Mouse (Mus musculus): ENCODE results near the gene Olfr373. TPM values are rescaled to one million over a fixed set of nuclear protein-coding genes. Genes with fewer than 3 reads are reported as not detected.

Gene Olfr373
- polyA plus RNA-seq, 1 experiment from 2014 or later, result 0.03 TPM

- no peak overlapping the region for H3K4me2 ChIP-seq
- 61% methylated on average over 2 of the region's 2 CpGs for WGBS (ENCODE audit: insufficient replicate concordance)
- H3K36me3 ChIP-seq, result peaks cover 83% of the 10 kb centered on the region
- H3K27ac ChIP-seq, result no peak overlapping the region
- no peak overlapping the region for H3K4me3 ChIP-seq (replicated peaks)
- no peaks in the 10 kb centered on the region for H3K9me3 ChIP-seq (replicated peaks)
- H3K4me1 ChIP-seq (replicated peaks), result peaks cover 24% of the 10 kb centered on the region
- DNase-seq (no peak), ATAC-seq (ENCODE audit: low read depth) (no peak)
- H3K9ac ChIP-seq, result no peak overlapping the region
- H3K27me3 ChIP-seq, result no peaks in the 10 kb centered on the region
These were observed 64.3 kb downstream of the Olfr373 start for GRCm38 (mm10) chr8:72147266-72147665.

- no peaks in the 10 kb centered on the region for H3K27me3 ChIP-seq
- H3K4me2 ChIP-seq, result no peak overlapping the region
- H3K9me3 ChIP-seq (replicated peaks), result no peaks in the 10 kb centered on the region
- H3K4me3 ChIP-seq (replicated peaks), result no peak overlapping the region
- ATAC-seq (ENCODE audit: low read depth) (no peak), DNase-seq (no peak)
- no peak overlapping the region for H3K9ac ChIP-seq
- H3K36me3 ChIP-seq, result peaks cover 80% of the 10 kb centered on the region
- peaks cover 28% of the 10 kb centered on the region for H3K4me1 ChIP-seq (replicated peaks)
- WGBS (ENCODE audit: insufficient replicate concordance), result 55% methylated on average over 1 of the region's 1 CpGs
- no peak overlapping the region for H3K27ac ChIP-seq
These were observed 66.1 kb downstream of the Olfr373 start for GRCm38 (mm10) chr8:72149056-72149455.

- no peak overlapping the region for H3K27ac ChIP-seq
- H3K9me3 ChIP-seq (replicated peaks), result no peaks in the 10 kb centered on the region
- no peak for ATAC-seq (ENCODE audit: low read depth)
These were observed 68.6 kb downstream of the Olfr373 start for GRCm38 (mm10) chr8:72151418-72152078.

More at GRCm38 (mm10) chr8:72151418-72152078, 68.6 kb downstream of the Olfr373 start:
- Histone ChIP-seq H3K4me3 (replicated peaks) (no peak overlapping the region), H3K9ac (no peak overlapping the region), H3K36me3 (peaks cover 65% of the 10 kb centered on the region), H3K27me3 (no peaks in the 10 kb centered on the region), H3K4me1 (replicated peaks) (peaks cover 15% of the 10 kb centered on the region), H3K4me2 (no peak overlapping the region)
- no peak for DNase-seq
- 50% methylated on average over 3 of the region's 3 CpGs for WGBS (ENCODE audit: insufficient replicate concordance)

Other genes with a start within 250 kb of the Olfr373 start
- gene Zfp709, start 201.2 kb upstream of the Olfr373 start, polyA plus RNA-seq (2015; fragmentation: Nextera tagmentation; extraction: Ambion mirVana), result 1.6 and 2.1 TPM in 2 replicates
- 0.81 and 0.82 TPM in 2 replicates for gene Zfp882, start 174.6 kb upstream of the Olfr373 start, polyA plus RNA-seq (2015; fragmentation: Nextera tagmentation; extraction: Ambion mirVana)
- gene Zfp617, start 174.5 kb upstream of the Olfr373 start, polyA plus RNA-seq (2015; fragmentation: Nextera tagmentation; extraction: Ambion mirVana), result 8.8 and 10.3 TPM in 2 replicates
- gene Zfp961, start 132.1 kb upstream of the Olfr373 start, polyA plus RNA-seq (2015; fragmentation: Nextera tagmentation; extraction: Ambion mirVana), result 9.0 and 11.9 TPM in 2 replicates
- gene Cyp4f18, start 73.6 kb upstream of the Olfr373 start, polyA plus RNA-seq (2015; fragmentation: Nextera tagmentation; extraction: Ambion mirVana), result 1.6 and 1.9 TPM in 2 replicates
- gene Olfr372, start 42.0 kb upstream of the Olfr373 start, polyA plus RNA-seq (2015; fragmentation: Nextera tagmentation; extraction: Ambion mirVana), result not detected in 2 replicates
- not detected in 2 replicates for gene Olfr374, start 23.9 kb downstream of the Olfr373 start, polyA plus RNA-seq (2015; fragmentation: Nextera tagmentation; extraction: Ambion mirVana)
- gene Tpm4, start 51.8 kb downstream of the Olfr373 start, polyA plus RNA-seq (2015; fragmentation: Nextera tagmentation; extraction: Ambion mirVana), result 110 and 131 TPM in 2 replicates
- gene Rab8a, start 78.0 kb downstream of the Olfr373 start, polyA plus RNA-seq (2015; fragmentation: Nextera tagmentation; extraction: Ambion mirVana), result 75.4 and 97.2 TPM in 2 replicates
- gene Hsh2d, start 106.5 kb downstream of the Olfr373 start, polyA plus RNA-seq (2015; fragmentation: Nextera tagmentation; extraction: Ambion mirVana), result 0.16 and 0.29 TPM in 2 replicates
- not detected in 2 replicates for gene Cib3, start 129.7 kb downstream of the Olfr373 start, polyA plus RNA-seq (2015; fragmentation: Nextera tagmentation; extraction: Ambion mirVana)
- gene Gm11034, start 130.5 kb downstream of the Olfr373 start, polyA plus RNA-seq (2015; fragmentation: Nextera tagmentation; extraction: Ambion mirVana), result not detected in 2 replicates
- 38.8 and 43.4 TPM in 2 replicates for gene Fam32a, start 136.6 kb downstream of the Olfr373 start, polyA plus RNA-seq (2015; fragmentation: Nextera tagmentation; extraction: Ambion mirVana)
- gene Ap1m1, start 156.8 kb downstream of the Olfr373 start, polyA plus RNA-seq (2015; fragmentation: Nextera tagmentation; extraction: Ambion mirVana), result 64.1 and 67.7 TPM in 2 replicates
- 8.9 and 11.2 TPM in 2 replicates for gene Gm10282, start 222.1 kb downstream of the Olfr373 start, polyA plus RNA-seq (2015; fragmentation: Nextera tagmentation; extraction: Ambion mirVana)
- 2.1 and 2.9 TPM in 2 replicates for gene Klf2, start 235.9 kb downstream of the Olfr373 start, polyA plus RNA-seq (2015; fragmentation: Nextera tagmentation; extraction: Ambion mirVana)